Mouse (Mus musculus) megakaryocyte, embryonic 14.5 days (primary cell): ENCODE measurements around the gene Pgd.

ENCODE experiments used
- FLI1 ChIP-seq: IDR thresholded peaks from 2 replicates; pipeline ENCODE4 v1.6.1; 2012; ENCODE audit warnings: low read length, inconsistent platforms, mixed read lengths
- GATA1 ChIP-seq: IDR thresholded peaks from 3 replicates; pipeline ENCODE4 v1.6.1; 2012; ENCODE audit warnings: mixed read lengths, low read length, inconsistent platforms, borderline replicate concordance

GRCm38 (mm10) chr4:149126663-149127062 is 39.9 kb downstream of the Pgd start, which contains the start of gene Cort:
- TF ChIP-seq GATA1, result no peak
- no peak for TF ChIP-seq FLI1
